Mouse (Mus musculus) erythroblast, embryonic 14.5 days (primary cell): Measurements from ENCODE around the gene Gm525.

ENCODE experiments used
- GATA1 ChIP-seq: IDR thresholded peaks from 2 replicates; pipeline ENCODE4 v1.6.1; 2012; ENCODE audit warnings: low read length, inconsistent platforms, mixed read lengths
- TAL1 ChIP-seq: IDR thresholded peaks from 3 replicates; pipeline ENCODE4 v1.6.1; 2012; ENCODE audit warnings: low read length, inconsistent platforms, mixed read lengths

DNA sequence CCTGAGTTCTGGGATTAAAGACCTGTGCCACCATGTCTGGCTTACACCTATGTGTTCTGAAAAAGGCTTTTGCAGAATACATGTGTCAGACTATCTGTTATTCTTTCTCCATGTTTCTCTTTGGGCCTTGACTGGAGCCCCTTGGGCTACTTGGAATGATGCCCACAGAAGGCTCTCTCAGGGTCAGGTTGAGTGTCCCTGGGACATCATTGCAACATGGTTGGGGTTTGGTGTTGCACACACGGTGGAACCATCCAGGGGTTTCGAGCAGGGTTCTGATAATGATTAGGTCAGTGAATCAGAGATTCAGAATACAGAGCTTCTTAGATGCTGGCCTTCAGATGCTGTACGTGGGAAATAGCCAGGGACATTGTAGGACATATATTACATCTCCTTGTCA is 4.7 kb downstream of the Gm525 start:
- TF ChIP-seq TAL1 (no peak), GATA1 (no peak)
